Mouse (Mus musculus) bone marrow, adult 2 months (tissue): ENCODE data around the gene Sbk2. TPM values are rescaled to one million over a fixed set of nuclear protein-coding genes. Genes with fewer than 3 reads are reported as not detected.
A peak's percentile ranks its signal among the peaks of the same experiment; 100 is the strongest.
"Not testable (repeated sequence)": the region's sequence is repeated elsewhere in the genome, so short reads cannot be mapped to it uniquely, and the experiment has no call there.

Source experiments
- H3K27ac ChIP-seq: fragments of 200-500 bp; 2 replicates; pipeline ENCODE4 v1.5.1; 2012; ENCODE audit warnings: low read depth, mild to moderate bottlenecking, control low read depth, inconsistent platforms, low read length; ENCODE audit not compliant: control insufficient read depth, poor library complexity, insufficient read depth
- H3K4me1 ChIP-seq: fragments of 200-500 bp; 2 replicates; pipeline ENCODE4 v1.6.1; 2011; ENCODE audit warnings: low read length; ENCODE audit not compliant: control insufficient read depth, insufficient read depth
- H3K4me3 ChIP-seq: fragments of 200-500 bp; replicated peaks from 2 replicates; pipeline ENCODE3; 2011; ENCODE audit warnings: mild to moderate bottlenecking, low read depth, low read length, control low read depth; ENCODE audit not compliant: control insufficient read depth
- CTCF ChIP-seq: fragments of 200-500 bp; IDR thresholded peaks from 2 replicates; pipeline ENCODE4 v1.5.1; 2011; ENCODE audit warnings: low read length, control low read depth; ENCODE audit not compliant: control insufficient read depth, insufficient read depth
- POLR2A ChIP-seq: fragments of 200-500 bp; IDR thresholded peaks from 2 replicates; pipeline ENCODE4 v1.6.1; 2011; ENCODE audit warnings: low read depth, mild to moderate bottlenecking, control low read depth, low read length, borderline replicate concordance; ENCODE audit not compliant: control insufficient read depth
- WGBS: fragments of 180-500 bp; shearing (Covaris S2); methylation state at CpG from one replicate; pipeline ENCODE4 v1.1.7; 2018; 5-methylcytosine and 5-hydroxymethylcytosine counted together
- polyA plus RNA-seq: library from polyadenylated mRNA; stranded (reverse); fragments of >200 nt; gene quantifications from 2 replicates; pipeline ENCODE4 v1.2.4, GENCODE M21; 2011; ENCODE audit warnings: low replicate concordance; ENCODE audit not compliant: missing spikeins, insufficient read depth, insufficient read length

Gene Sbk2
- not detected in 2 replicates for polyA plus RNA-seq

DNA sequence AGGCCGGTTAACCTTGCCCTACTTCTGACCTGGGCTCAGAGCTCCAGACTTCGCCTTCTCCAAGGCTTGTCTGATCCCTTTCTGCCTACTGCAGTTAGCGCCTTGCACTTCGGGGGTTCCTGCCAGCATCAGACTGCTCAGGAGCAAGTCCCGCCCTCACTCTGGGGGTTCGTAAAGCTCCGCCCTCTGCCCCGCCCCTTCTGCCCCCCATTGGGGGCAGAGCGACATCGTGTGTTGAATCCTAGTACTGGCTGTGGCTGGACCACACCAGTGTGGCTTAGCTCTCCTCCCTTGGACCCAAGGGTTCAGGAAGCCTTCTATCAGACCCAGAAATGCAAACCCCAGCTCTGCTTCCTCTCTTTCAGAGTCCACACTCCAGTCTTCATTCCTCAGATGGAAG is at the start of gene Sbk2:
Sbk2 (minus strand) TSS at position 135 of the 400 bp plus-strand sequence.
- WGBS, result 1% methylated on average over 10 of the region's 10 CpGs
- H3K27ac ChIP-seq, result no peak within 1 kb of the TSS
- no peak within 1 kb of the TSS for H3K4me3 ChIP-seq
- TF ChIP-seq CTCF (peak; percentile 53; the same call in 1 of the 2 replicates), POLR2A (no peak)
- no peaks in the 10 kb centered on the region; the same call in 1 of the 2 replicates for H3K4me1 ChIP-seq

DNA sequence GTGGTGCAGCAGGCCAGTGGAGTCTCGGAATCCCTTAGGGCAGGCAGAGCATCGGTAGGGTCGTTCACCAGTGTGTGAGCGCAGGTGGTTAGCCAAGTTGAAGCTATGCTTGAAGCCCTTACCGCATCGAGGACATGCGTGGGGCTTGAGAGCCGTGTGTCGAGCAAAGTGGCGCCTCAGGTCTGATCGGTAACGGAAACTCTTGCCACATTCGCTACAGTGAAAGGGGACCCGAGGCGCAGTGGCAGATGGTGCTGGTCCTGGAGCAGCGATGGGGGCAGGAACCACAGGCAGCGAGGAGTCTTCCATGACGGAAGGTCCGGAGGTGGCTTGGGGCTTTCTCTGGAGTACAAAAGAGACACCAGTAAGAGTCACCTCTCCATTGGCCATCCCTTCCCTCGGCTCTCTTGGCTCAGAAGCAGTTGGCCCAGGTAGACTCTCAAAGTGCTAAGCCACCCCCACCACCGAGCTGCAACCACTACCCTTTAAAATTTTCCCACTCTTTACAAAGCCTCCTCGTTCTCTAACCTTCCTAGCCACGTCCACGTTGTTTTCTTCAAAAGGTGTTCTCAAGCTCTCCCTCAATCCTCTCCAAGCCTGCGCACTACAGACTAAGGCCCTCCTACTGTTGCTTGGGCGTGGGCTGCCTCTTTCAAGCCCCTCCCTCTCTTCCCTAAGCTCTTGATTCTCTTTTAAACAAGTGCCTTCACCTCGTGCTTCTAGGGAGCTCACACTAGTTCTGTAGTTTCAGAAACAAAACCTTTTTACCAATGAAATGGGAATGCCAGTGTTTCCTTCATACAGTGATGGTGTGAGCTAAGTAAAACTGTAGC is 48.7 kb upstream of the Sbk2 start:
- H3K4me1 ChIP-seq, result no peaks in the 10 kb centered on the region; the same call in 1 of the 2 replicates
- H3K4me3 ChIP-seq, result peak overlapping the region; percentile 3
- 77% methylated on average over 27 of the region's 27 CpGs for WGBS
- H3K27ac ChIP-seq, result peak overlapping the region; percentile 47; the same call in 1 of the 2 replicates
- TF ChIP-seq CTCF (no peak), POLR2A (no peak)

DNA sequence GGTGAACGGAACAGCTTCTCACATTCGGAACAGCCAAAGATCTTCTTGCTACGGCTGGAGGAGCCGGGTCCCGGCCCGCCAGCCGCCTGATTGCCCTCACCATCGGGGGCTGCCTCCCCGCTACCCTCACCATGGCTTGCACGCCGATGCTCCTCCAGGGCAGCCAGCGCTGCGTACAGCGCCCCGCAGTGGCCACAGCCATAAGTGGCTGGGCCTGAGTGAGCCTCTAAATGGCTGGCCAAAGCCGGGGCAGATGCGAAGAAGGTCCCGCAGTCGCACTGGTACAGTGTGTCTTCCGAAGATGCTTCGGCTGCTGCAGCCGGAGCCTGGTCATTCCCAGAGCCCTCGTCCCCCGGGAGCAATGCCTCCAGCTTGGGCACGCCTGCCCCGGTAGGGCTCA is 44.0 kb upstream of the Sbk2 start:
- no peak overlapping the region for H3K4me3 ChIP-seq
- H3K4me1 ChIP-seq, result no peaks in the 10 kb centered on the region
- WGBS, result 93% methylated on average over 26 of the region's 26 CpGs
- no peak overlapping the region for H3K27ac ChIP-seq
- TF ChIP-seq POLR2A (no peak), CTCF (no peak)

DNA sequence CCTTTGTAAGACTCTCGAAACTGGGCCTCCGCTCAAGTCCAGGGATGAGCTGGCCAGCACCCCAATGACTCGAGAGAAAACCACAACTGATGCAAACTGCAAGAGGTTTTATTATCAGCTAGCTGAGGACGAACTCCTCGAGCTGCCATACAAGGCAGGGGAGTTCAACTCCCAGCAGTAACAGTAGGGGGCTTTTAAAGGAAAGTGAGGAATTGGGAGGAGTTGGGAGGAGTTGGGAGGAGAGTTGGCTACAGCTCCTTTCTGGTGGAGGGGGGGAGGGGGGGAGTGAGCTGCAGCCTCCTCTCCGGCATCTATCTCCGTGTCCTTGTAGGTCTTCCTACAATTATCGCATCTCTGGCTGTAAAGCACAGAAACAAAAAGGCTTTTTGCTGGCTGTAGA is 38.7 kb upstream of the Sbk2 start:
- not testable (repeated sequence) for H3K4me1 ChIP-seq, H3K4me3 ChIP-seq, H3K27ac ChIP-seq
- 80% methylated on average over 8 of the region's 8 CpGs for WGBS

DNA sequence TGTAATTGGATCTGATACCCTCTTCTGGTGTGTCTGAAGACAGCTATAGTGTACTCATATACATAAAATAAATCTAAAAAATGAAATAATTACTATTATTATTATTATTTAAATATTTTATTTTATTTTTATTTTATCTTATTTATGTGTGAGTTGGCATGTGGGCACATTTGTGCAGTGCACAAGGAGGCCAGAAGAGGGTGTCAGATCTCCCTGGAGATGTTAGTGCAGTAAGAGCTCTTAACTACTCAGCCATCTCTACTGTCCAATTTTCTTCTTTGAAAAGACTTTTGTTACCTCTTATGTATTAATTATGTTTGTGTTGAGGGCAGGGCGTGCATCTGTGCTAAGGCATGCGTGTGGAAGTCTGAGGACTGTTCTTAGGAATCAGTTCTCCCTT is 35.7 kb upstream of the Sbk2 start:
- Histone ChIP-seq H3K4me1 (no peaks in the 10 kb centered on the region; the same call in none of the 2 replicates), H3K27ac (no peak overlapping the region), H3K4me3 (no peak overlapping the region)
- WGBS, result 64% methylated on average over 2 of the region's 2 CpGs
- TF ChIP-seq CTCF, result peak; percentile 41
- no peak for TF ChIP-seq POLR2A

DNA sequence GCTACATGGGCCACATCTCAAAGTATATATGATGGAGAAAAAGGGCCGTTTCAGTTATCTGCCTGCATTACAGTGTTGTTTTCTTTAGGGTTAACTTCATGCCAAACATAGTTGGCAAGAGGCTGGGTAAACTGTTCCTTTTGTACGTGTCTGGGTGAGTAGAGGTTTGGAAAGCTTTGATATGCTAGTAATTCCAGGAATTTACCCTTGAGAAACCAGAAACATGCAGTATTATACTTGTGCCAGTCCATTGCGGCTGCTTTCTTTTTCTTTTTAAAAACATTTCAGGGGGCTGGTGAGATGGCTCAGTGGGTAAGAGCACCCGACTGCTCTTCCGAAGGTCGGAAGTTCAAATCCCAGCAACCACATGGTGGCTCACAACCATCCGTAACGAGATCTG is 32.7 kb upstream of the Sbk2 start:
- Histone ChIP-seq H3K27ac (no peak overlapping the region), H3K4me1 (no peaks in the 10 kb centered on the region; the same call in none of the 2 replicates), H3K4me3 (no peak overlapping the region)
- 78% methylated on average over 8 of the region's 8 CpGs for WGBS
- no peak for TF ChIP-seq CTCF
- TF ChIP-seq POLR2A, result no peak

DNA sequence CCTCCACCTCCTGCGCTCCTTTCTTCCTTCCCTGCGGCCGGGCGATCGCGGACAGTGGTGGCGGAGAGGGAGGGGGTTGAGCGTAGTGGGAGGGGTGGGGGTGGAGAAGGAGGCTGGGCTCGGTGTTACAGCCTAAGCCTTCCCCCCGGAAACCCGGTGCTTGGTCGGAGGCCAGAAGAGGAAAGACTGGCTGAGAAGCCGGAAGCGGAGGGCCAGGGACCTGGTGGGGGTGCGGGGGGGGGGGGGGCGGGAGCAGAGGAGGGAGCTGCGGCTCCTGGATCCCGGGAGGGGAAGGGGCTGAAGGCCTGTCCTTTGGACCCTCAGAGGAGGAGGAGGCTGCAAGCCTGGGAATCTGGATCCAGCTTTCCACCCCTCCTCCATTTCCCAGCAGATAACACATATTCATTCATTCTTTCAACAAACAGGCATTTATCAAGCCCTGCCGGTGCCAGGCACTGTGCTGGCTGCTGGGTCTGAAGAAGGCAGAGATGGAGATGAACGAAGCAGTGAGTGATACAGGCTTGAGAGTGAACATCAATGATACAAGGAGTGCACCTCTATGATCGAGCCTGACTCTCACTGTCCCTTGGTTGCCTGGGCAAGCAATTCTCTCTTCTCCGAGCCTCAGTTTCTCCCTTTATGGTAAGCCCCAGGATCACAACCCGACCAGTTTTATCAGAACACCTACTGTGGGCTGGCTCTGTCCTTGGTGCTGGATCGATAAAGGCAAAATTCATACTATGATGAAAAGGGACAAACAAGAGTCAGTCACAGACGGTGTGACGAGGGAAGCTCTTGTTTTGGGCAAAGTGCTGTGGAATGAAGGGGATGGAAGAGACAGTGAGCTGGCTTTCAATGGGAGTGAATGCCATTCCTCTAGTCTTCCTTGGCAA is 32.0 kb upstream of the Sbk2 start, which contains the start of gene Zfp579:
Zfp579 (minus strand) TSS at position 156 of the 893 bp plus-strand sequence.
- Histone ChIP-seq H3K4me1 (no peaks in the 10 kb centered on the region; the same call in none of the 2 replicates), H3K27ac (no peak within 1 kb of the TSS; the same call in 1 of the 2 replicates), H3K4me3 (peak within 1 kb of the TSS; percentile 57)
- TF ChIP-seq POLR2A, result no peak; the same call in 1 of the 2 replicates
- no peak for TF ChIP-seq CTCF
- 7% methylated on average over 23 of the region's 26 CpGs for WGBS

DNA sequence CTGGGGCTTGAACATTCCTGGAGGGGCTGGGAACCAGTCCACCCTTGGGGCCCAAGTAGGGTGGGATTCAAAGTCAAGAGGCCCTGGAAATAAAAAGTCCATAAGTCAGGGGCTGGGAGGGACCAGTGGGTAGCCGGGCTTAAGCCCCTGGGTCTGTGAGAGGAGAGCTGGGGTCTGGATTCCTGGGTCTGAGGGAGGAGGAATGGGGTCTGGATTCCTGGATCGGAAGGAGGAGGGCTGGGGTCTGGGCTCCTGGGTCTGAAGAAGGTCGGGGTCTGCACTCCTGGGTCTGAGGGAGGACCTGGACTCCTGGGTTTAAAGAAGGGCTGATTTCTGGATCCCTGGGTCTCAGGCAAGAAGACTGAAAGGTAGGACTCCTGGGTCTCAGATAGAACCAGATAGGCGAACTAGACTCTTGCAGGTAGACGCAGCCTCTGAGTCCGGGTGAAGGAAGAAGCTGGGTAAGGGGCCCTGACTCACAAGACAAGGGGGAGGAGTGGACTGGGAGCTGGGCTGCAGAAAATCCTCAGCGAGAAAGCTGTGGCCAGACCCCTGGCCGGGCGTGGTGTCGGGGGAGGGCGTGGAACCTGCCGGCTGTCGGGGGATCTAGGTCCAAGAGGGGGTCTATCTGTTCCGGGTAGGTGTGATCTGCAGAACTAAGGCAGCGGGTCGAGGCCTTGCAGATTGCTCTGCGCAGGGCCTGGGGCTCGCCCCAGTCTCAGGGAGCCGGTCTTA is 31.2 kb upstream of the Sbk2 start:
- Histone ChIP-seq H3K4me3 (peak overlapping the region; percentile 57), H3K27ac (no peak overlapping the region; the same call in 1 of the 2 replicates), H3K4me1 (no peaks in the 10 kb centered on the region; the same call in 1 of the 2 replicates)
- WGBS, result 8% methylated on average over 19 of the region's 19 CpGs
- TF ChIP-seq CTCF, result no peak
- TF ChIP-seq POLR2A, result no peak
